Mouse (Mus musculus): ENCODE measurements at regions not wholly inside any gene's neighbourhood (a gene's known extent, or its start where the extent isn't known, plus 50 kb on each side); places are given as distances from the start of the nearest gene placed in this dataset.
A peak's percentile ranks its signal among the peaks of the same experiment; 100 is the strongest.

- H3K79me3 ChIP-seq (ENCODE audit: low read depth) = no peaks in the 10 kb centered on the region
- no peaks in the 10 kb centered on the region for H3K79me2 ChIP-seq (ENCODE audit: control insufficient read depth, insufficient read depth)
Measured at GRCm38 (mm10) chr11:57952619-57953018, 56.2 kb upstream of the Larp1 start.

GRCm38 (mm10) chr11:57951541-57952326 lies 57.1 kb upstream of the Larp1 start:
- TF ChIP-seq MAX (IDR thresholded peaks at IDR 0.05) = no peak
- no peak for TF ChIP-seq CTCF (IDR thresholded peaks at IDR 0.05; ENCODE audit: control insufficient read depth, insufficient read depth, insufficient read length)
- no peak for TF ChIP-seq FOSL1 (IDR thresholded peaks at IDR 0.05; ENCODE audit: insufficient read depth, low read length, poor library complexity, severe bottlenecking)
- no peak for TF ChIP-seq USF1 (IDR thresholded peaks at IDR 0.05; ENCODE audit: low read depth)
- TF ChIP-seq CEBPB (IDR thresholded peaks at IDR 0.05; ENCODE audit: low read depth) = no peak
- no peaks in the 10 kb centered on the region for H3K79me3 ChIP-seq (ENCODE audit: low read depth)
- H3K27me3 ChIP-seq (ENCODE audit: control insufficient read depth, insufficient read depth, insufficient read length) = no peaks in the 10 kb centered on the region
- no peak overlapping the region for H3ac ChIP-seq (ENCODE audit: control insufficient read depth, insufficient read length, low read depth)
- H3K4me3 ChIP-seq (ENCODE audit: insufficient read depth, poor library complexity, severe bottlenecking) = no peak overlapping the region
- H3K36me3 ChIP-seq (ENCODE audit: control insufficient read depth, insufficient read depth) = no peaks in the 10 kb centered on the region
- no peaks in the 10 kb centered on the region for H3K79me2 ChIP-seq (ENCODE audit: control insufficient read depth, insufficient read depth)

More at GRCm38 (mm10) chr11:57952619-57953018, 56.2 kb upstream of the Larp1 start:
- Histone ChIP-seq H3K27me3 (ENCODE audit: control insufficient read depth, insufficient read depth, insufficient read length) (no peaks in the 10 kb centered on the region), H3K4me3 (ENCODE audit: insufficient read depth, poor library complexity, severe bottlenecking) (no peak overlapping the region), H3ac (ENCODE audit: control insufficient read depth, insufficient read length, low read depth) (no peak overlapping the region), H3K36me3 (ENCODE audit: control insufficient read depth, insufficient read depth) (no peaks in the 10 kb centered on the region)
- TF ChIP-seq FOSL1 (IDR thresholded peaks at IDR 0.05; ENCODE audit: insufficient read depth, low read length, poor library complexity, severe bottlenecking) = no peak
- TF ChIP-seq USF1 (IDR thresholded peaks at IDR 0.05; ENCODE audit: low read depth) = no peak
- no peak for TF ChIP-seq MAX (IDR thresholded peaks at IDR 0.05)
- TF ChIP-seq MYOG (IDR thresholded peaks at IDR 0.05; ENCODE audit: control insufficient read depth, extremely low read depth, insufficient read length) = no peak
- TF ChIP-seq CTCF (IDR thresholded peaks at IDR 0.05; ENCODE audit: control insufficient read depth, insufficient read depth, insufficient read length) = no peak

GRCm38 (mm10) chr11:57950989-57951388 lies 57.9 kb upstream of the Larp1 start:
- Histone ChIP-seq H3K79me2 (ENCODE audit: control insufficient read depth, insufficient read depth) (no peaks in the 10 kb centered on the region), H3K4me3 (ENCODE audit: insufficient read depth, poor library complexity, severe bottlenecking) (no peak overlapping the region), H3K36me3 (ENCODE audit: control insufficient read depth, insufficient read depth) (no peaks in the 10 kb centered on the region), H3K27me3 (ENCODE audit: control insufficient read depth, insufficient read depth, insufficient read length) (no peaks in the 10 kb centered on the region), H3ac (ENCODE audit: control insufficient read depth, insufficient read length, low read depth) (no peak overlapping the region), H3K79me3 (ENCODE audit: low read depth) (no peaks in the 10 kb centered on the region)
- TF ChIP-seq MAX (IDR thresholded peaks at IDR 0.05) (no peak), FOSL1 (IDR thresholded peaks at IDR 0.05; ENCODE audit: insufficient read depth, low read length, poor library complexity, severe bottlenecking) (no peak)

GRCm38 (mm10) chr11:57949067-57949466 lies 59.8 kb upstream of the Larp1 start:
- H3K36me3 ChIP-seq (ENCODE audit: control insufficient read depth, insufficient read depth) = no peaks in the 10 kb centered on the region
- no peak overlapping the region for H3ac ChIP-seq (ENCODE audit: control insufficient read depth, insufficient read length, low read depth)
- TF ChIP-seq MYOG (IDR thresholded peaks at IDR 0.05; ENCODE audit: control insufficient read depth, extremely low read depth, insufficient read length) (no peak), USF1 (IDR thresholded peaks at IDR 0.05; ENCODE audit: low read depth) (no peak), CEBPB (IDR thresholded peaks at IDR 0.05; ENCODE audit: low read depth) (no peak), MAX (IDR thresholded peaks at IDR 0.05) (no peak), CTCF (IDR thresholded peaks at IDR 0.05; ENCODE audit: control insufficient read depth, insufficient read depth, insufficient read length) (no peak), MYOD1 (IDR thresholded peaks at IDR 0.05; ENCODE audit: control insufficient read depth, insufficient read length, low read depth) (peak; percentile 7)
- no peaks in the 10 kb centered on the region for H3K79me3 ChIP-seq (ENCODE audit: low read depth)
- H3K4me3 ChIP-seq (ENCODE audit: insufficient read depth, poor library complexity, severe bottlenecking) = no peak overlapping the region
- H3K79me2 ChIP-seq (ENCODE audit: control insufficient read depth, insufficient read depth) = no peaks in the 10 kb centered on the region
- no peaks in the 10 kb centered on the region for H3K27me3 ChIP-seq (ENCODE audit: control insufficient read depth, insufficient read depth, insufficient read length)

- TF ChIP-seq MYOD1 (IDR thresholded peaks at IDR 0.05; ENCODE audit: control insufficient read depth, insufficient read length, low read depth) = no peak
- TF ChIP-seq CEBPB (IDR thresholded peaks at IDR 0.05; ENCODE audit: low read depth) = no peak
- no peak for TF ChIP-seq FOSL1 (IDR thresholded peaks at IDR 0.05; ENCODE audit: insufficient read depth, low read length, poor library complexity, severe bottlenecking)
- no peak for TF ChIP-seq MAX (IDR thresholded peaks at IDR 0.05)
- no peak for TF ChIP-seq MYOG (IDR thresholded peaks at IDR 0.05; ENCODE audit: control insufficient read depth, extremely low read depth, insufficient read length)
- TF ChIP-seq CTCF (IDR thresholded peaks at IDR 0.05; ENCODE audit: control insufficient read depth, insufficient read depth, insufficient read length) = no peak
- TF ChIP-seq USF1 (IDR thresholded peaks at IDR 0.05; ENCODE audit: low read depth) = no peak
- no peak overlapping the region for H3ac ChIP-seq (ENCODE audit: control insufficient read depth, insufficient read length, low read depth)
Measured at GRCm38 (mm10) chr11:57947347-57947746, 61.5 kb upstream of the Larp1 start.

GRCm38 (mm10) chr11:57934391-57934850 lies 74.4 kb upstream of the Larp1 start:
- H3K36me3 ChIP-seq (ENCODE audit: control insufficient read depth, insufficient read depth) = no peaks in the 10 kb centered on the region
- TF ChIP-seq CTCF (IDR thresholded peaks at IDR 0.05; ENCODE audit: control insufficient read depth, insufficient read depth, insufficient read length) (peak; percentile 38), MYOG (IDR thresholded peaks at IDR 0.05; ENCODE audit: control insufficient read depth, extremely low read depth, insufficient read length) (no peak), CEBPB (IDR thresholded peaks at IDR 0.05; ENCODE audit: low read depth) (no peak)
- no peaks in the 10 kb centered on the region for H3K79me2 ChIP-seq (ENCODE audit: control insufficient read depth, insufficient read depth)
- no peaks in the 10 kb centered on the region for H3K27me3 ChIP-seq (ENCODE audit: control insufficient read depth, insufficient read depth, insufficient read length)
- H3ac ChIP-seq (ENCODE audit: control insufficient read depth, insufficient read length, low read depth) = peak overlapping the region; percentile 27
- H3K79me3 ChIP-seq (ENCODE audit: low read depth) = no peaks in the 10 kb centered on the region
- H3K4me3 ChIP-seq (ENCODE audit: insufficient read depth, poor library complexity, severe bottlenecking) = no peak overlapping the region

More at GRCm38 (mm10) chr11:57947347-57947746, 61.5 kb upstream of the Larp1 start:
- Histone ChIP-seq H3K36me3 (ENCODE audit: control insufficient read depth, insufficient read depth) (no peaks in the 10 kb centered on the region), H3K79me3 (ENCODE audit: low read depth) (no peaks in the 10 kb centered on the region), H3K4me3 (ENCODE audit: insufficient read depth, poor library complexity, severe bottlenecking) (no peak overlapping the region), H3K27me3 (ENCODE audit: control insufficient read depth, insufficient read depth, insufficient read length) (no peaks in the 10 kb centered on the region), H3K79me2 (ENCODE audit: control insufficient read depth, insufficient read depth) (no peaks in the 10 kb centered on the region)
